Comparison of ENCODE assay signal across 24 mouse cellular contexts in genomic region chr5:132690784-132691183, GRCm38 (mm10).
DNase-seq lines count a peak whose midpoint lies in the region; ATAC-seq and TF ChIP-seq lines count a peak whose summit lies in the region.
"Had no signal": no experiment of that assay in that cellular context is flagged by ENCODE, and none has a peak within 500 bp of the region (broad histone marks: within the 10 kb centered on the region; RNA-seq: fewer than 3 reads in every experiment).

No protein-coding gene starts in this region.

- H3K4me1 ChIP-seq in forebrain, embryonic 12.5 days: peaks cover 4% of the 10 kb centered on the region; the same call in 1 of the 2 replicates
- H3K4me1 ChIP-seq in forebrain, postnatal 0 days (ENCODE audit: insufficient read depth): no peaks in the 10 kb centered on the region
- no peaks in the 10 kb centered on the region for H3K4me1 ChIP-seq in forebrain, embryonic 14.5 days (ENCODE audit: control insufficient read depth, insufficient read depth, low read length)
- no peaks in the 10 kb centered on the region for H3K4me1 ChIP-seq in forebrain, embryonic 11.5 days (replicated peaks; ENCODE audit: control insufficient read depth, insufficient read depth, low read length)
- no peaks in the 10 kb centered on the region for H3K4me1 ChIP-seq in heart, embryonic 12.5 days (replicated peaks)
- H3K4me1 ChIP-seq: embryonic facial prominence, embryonic 12.5 days had no signal

- no peak overlapping the region for H3K9ac ChIP-seq in forebrain, embryonic 12.5 days
- H3K9ac ChIP-seq in forebrain, postnatal 0 days: no peak overlapping the region
- no peak overlapping the region for H3K9ac ChIP-seq in forebrain, embryonic 14.5 days (ENCODE audit: low read length)
- no peak overlapping the region for H3K9ac ChIP-seq in forebrain, embryonic 11.5 days (ENCODE audit: low read length)
- no peak overlapping the region for H3K9ac ChIP-seq in heart, embryonic 12.5 days
- H3K9ac ChIP-seq: embryonic facial prominence, embryonic 12.5 days had no signal

- H3K9me3 ChIP-seq in forebrain, embryonic 12.5 days: peaks cover 6% of the 10 kb centered on the region
- H3K9me3 ChIP-seq in forebrain, postnatal 0 days (ENCODE audit: low read length): 0 out of 2 replicates have a peak, but pooled peaks cover 5% of the 10 kb centered on the region
- H3K9me3 ChIP-seq in forebrain, embryonic 14.5 days (replicated peaks; ENCODE audit: control insufficient read depth, low read length): no peaks in the 10 kb centered on the region
- H3K9me3 ChIP-seq in forebrain, embryonic 11.5 days (ENCODE audit: control insufficient read depth, low read length): no peaks in the 10 kb centered on the region; the same call in 1 of the 2 replicates
- peaks cover 4% of the 10 kb centered on the region; the same call in 1 of the 2 replicates for H3K9me3 ChIP-seq in heart, embryonic 12.5 days (replicated peaks)

- WGBS in forebrain, embryonic 12.5 days: 73% methylated on average over 10 of the region's 10 CpGs
- WGBS in forebrain, postnatal 0 days: 40% methylated on average over 10 of the region's 10 CpGs
- 44% methylated on average over 10 of the region's 10 CpGs for WGBS in forebrain, embryonic 14.5 days
- WGBS in forebrain, embryonic 11.5 days: 79% methylated on average over 10 of the region's 10 CpGs
- WGBS in heart, embryonic 12.5 days: 83% methylated on average over 10 of the region's 10 CpGs

- no peak for DNase-seq in forebrain, postnatal 0 days
- peak; percentile 83 for DNase-seq in forebrain, embryonic 14.5 days (ENCODE audit: low spot score)
- no peak for DNase-seq in forebrain, embryonic 11.5 days (ENCODE audit: low spot score)
- peak; percentile 60 for DNase-seq in heart, adult 11 months
- DNase-seq in brain, embryonic 14.5 days (ENCODE audit: low read depth): peak; percentile 89
- DNase-seq: adrenal gland, adult 8-10 months; adrenal gland, postnatal 14 days; adrenal gland, postnatal 36 days; B cell, adult 2 months; cerebellum, adult 11 months; cerebellum, adult 18-20 months; cerebellum, adult 8-10 months; cerebellum, adult 9-11 months; cerebellum, postnatal 14 days; cerebellum, postnatal 36 days; embryo, embryonic 11 days had no signal

- no peaks in the 10 kb centered on the region for H3K27me3 ChIP-seq in forebrain, embryonic 12.5 days
- H3K27me3 ChIP-seq in forebrain, postnatal 0 days (ENCODE audit: insufficient read depth, low read length): no peaks in the 10 kb centered on the region
- no peaks in the 10 kb centered on the region for H3K27me3 ChIP-seq in forebrain, embryonic 14.5 days (replicated peaks; ENCODE audit: control insufficient read depth, insufficient read depth, low read length)
- no peaks in the 10 kb centered on the region for H3K27me3 ChIP-seq in forebrain, embryonic 11.5 days (ENCODE audit: control insufficient read depth, insufficient read depth, low read length)
- no peaks in the 10 kb centered on the region for H3K27me3 ChIP-seq in heart, embryonic 12.5 days (replicated peaks)
- H3K27me3 ChIP-seq: CH12.LX; embryonic facial prominence, embryonic 12.5 days; Patski had no signal

- H3K4me3 ChIP-seq in forebrain, embryonic 12.5 days (replicated peaks): no peak overlapping the region
- no peak overlapping the region for H3K4me3 ChIP-seq in forebrain, postnatal 0 days (ENCODE audit: low read depth, low read length)
- no peak overlapping the region for H3K4me3 ChIP-seq in forebrain, embryonic 14.5 days (ENCODE audit: low read depth, low read length)
- H3K4me3 ChIP-seq in forebrain, embryonic 11.5 days (ENCODE audit: low read depth, low read length): no peak overlapping the region
- H3K4me3 ChIP-seq in heart, embryonic 12.5 days: no peak overlapping the region
- H3K4me3 ChIP-seq: embryonic facial prominence, embryonic 12.5 days had no signal

- no peak for TF ChIP-seq POLR2A in brain, embryonic 14.5 days (IDR thresholded peaks at IDR 0.05; ENCODE audit: borderline replicate concordance, extremely low read depth, insufficient read depth, insufficient read length, poor library complexity, severe bottlenecking)

- H3K27ac ChIP-seq in forebrain, embryonic 12.5 days: no peak overlapping the region
- no peak overlapping the region for H3K27ac ChIP-seq in forebrain, postnatal 0 days (ENCODE audit: low read depth, low read length)
- no peak overlapping the region for H3K27ac ChIP-seq in forebrain, embryonic 14.5 days (ENCODE audit: low read depth, low read length)
- H3K27ac ChIP-seq in forebrain, embryonic 11.5 days (ENCODE audit: low read depth, low read length): no peak overlapping the region
- H3K27ac ChIP-seq in heart, embryonic 12.5 days (ENCODE audit: poor library complexity, severe bottlenecking): no peak overlapping the region
- H3K27ac ChIP-seq: embryonic facial prominence, embryonic 12.5 days had no signal

- TF ChIP-seq CTCF in forebrain, postnatal 0 days (IDR thresholded peaks at IDR 0.05; ENCODE audit: low read depth): no peak
- TF ChIP-seq CTCF in brain, embryonic 14.5 days (IDR thresholded peaks at IDR 0.05; ENCODE audit: borderline replicate concordance, extremely low read depth, insufficient read depth, insufficient read length): no peak

- no peak overlapping the region for H3K4me2 ChIP-seq in forebrain, embryonic 12.5 days
- H3K4me2 ChIP-seq in forebrain, postnatal 0 days (ENCODE audit: low read depth): no peak overlapping the region
- H3K4me2 ChIP-seq in forebrain, embryonic 14.5 days (ENCODE audit: low read length): no peak overlapping the region
- no peak overlapping the region for H3K4me2 ChIP-seq in forebrain, embryonic 11.5 days (ENCODE audit: low read depth, low read length, severe bottlenecking)
- H3K4me2 ChIP-seq in heart, embryonic 12.5 days: no peak overlapping the region
- H3K4me2 ChIP-seq: embryonic facial prominence, embryonic 12.5 days had no signal

- no peaks in the 10 kb centered on the region for H3K36me3 ChIP-seq in forebrain, embryonic 12.5 days (replicated peaks)
- H3K36me3 ChIP-seq in forebrain, postnatal 0 days (ENCODE audit: insufficient read depth): no peaks in the 10 kb centered on the region
- H3K36me3 ChIP-seq in forebrain, embryonic 14.5 days (ENCODE audit: control insufficient read depth, insufficient read depth, low read length): no peaks in the 10 kb centered on the region
- no peaks in the 10 kb centered on the region for H3K36me3 ChIP-seq in forebrain, embryonic 11.5 days (ENCODE audit: control insufficient read depth, insufficient read depth, low read length)
- no peaks in the 10 kb centered on the region for H3K36me3 ChIP-seq in heart, embryonic 12.5 days
- H3K36me3 ChIP-seq: embryonic facial prominence, embryonic 12.5 days; G1E had no signal

- ATAC-seq in forebrain, embryonic 12.5 days (ENCODE audit: low FRiP score): peak; percentile 14; the same call in 1 of the 2 replicates
- no peak for ATAC-seq in forebrain, postnatal 0 days
- peak; percentile 72 for ATAC-seq in forebrain, embryonic 14.5 days
- ATAC-seq in forebrain, embryonic 11.5 days (replicated peaks; ENCODE audit: low FRiP score): no peak
- ATAC-seq in heart, embryonic 12.5 days (ENCODE audit: insufficient number of reproducible peaks, low FRiP score): no peak
- ATAC-seq: activated CD4-positive, CD25-positive, alpha-beta regulatory T cell, adult 4 months; CD4-positive, CD25-positive, alpha-beta regulatory T cell, adult 4 months; Patski had no signal

Comparison
In these comparisons a context has a peak if more than half of its experiments do, and no peak if none do; other contexts are left out.
1. ATAC-seq: peak in forebrain, embryonic 12.5 days (single experiment) and forebrain, embryonic 14.5 days (single experiment); none in forebrain, postnatal 0 days (single experiment), forebrain, embryonic 11.5 days (single experiment) and heart, embryonic 12.5 days (single experiment).
2. DNase-seq: peak in forebrain, embryonic 14.5 days (single experiment), heart, adult 11 months (single experiment) and brain, embryonic 14.5 days (single experiment); none in forebrain, postnatal 0 days (single experiment) and forebrain, embryonic 11.5 days (single experiment).